Mouse (Mus musculus) C2C12 (cell line): ENCODE results near the gene Slc1a4. TPM values are rescaled to one million over a fixed set of nuclear protein-coding genes. Genes with fewer than 3 reads are reported as not detected.
A peak's percentile ranks its signal among the peaks of the same experiment; 100 is the strongest.

ENCODE experiments used
- H3K27me3 ChIP-seq: one replicate; pipeline ENCODE4 v1.6.1; 2011; ENCODE audit not compliant: control insufficient read depth, insufficient read depth, insufficient read length
- H3K36me3 ChIP-seq: one replicate; pipeline ENCODE4 v1.6.1; 2011; ENCODE audit not compliant: control insufficient read depth, insufficient read depth
- H3K4me3 ChIP-seq: one replicate; pipeline ENCODE4 v1.5.1; 2011; ENCODE audit warnings: mild to moderate bottlenecking, control low read depth; ENCODE audit not compliant: poor library complexity, insufficient read depth, severe bottlenecking
- H3K79me2 ChIP-seq: one replicate; pipeline ENCODE4 v1.6.1; 2011; ENCODE audit not compliant: control insufficient read depth, insufficient read depth
- H3K79me3 ChIP-seq: one replicate; pipeline ENCODE4 v1.6.1; 2011; ENCODE audit warnings: low read depth, control low read depth
- H3ac ChIP-seq: one replicate; pipeline ENCODE3; 2011; ENCODE audit warnings: low read depth; ENCODE audit not compliant: control insufficient read depth, insufficient read length
- CEBPB ChIP-seq: IDR thresholded peaks from one replicate; pipeline ENCODE4 v1.6.1; 2011; ENCODE audit warnings: low read depth, mild to moderate bottlenecking, control low read depth, moderate library complexity
- CTCF ChIP-seq: IDR thresholded peaks from one replicate; pipeline ENCODE4 v1.5.1; 2011; ENCODE audit not compliant: control insufficient read depth, insufficient read depth, insufficient read length
- FOSL1 ChIP-seq: IDR thresholded peaks from one replicate; pipeline ENCODE4 v1.8.0; 2011; ENCODE audit warnings: mild to moderate bottlenecking, low read length; ENCODE audit not compliant: poor library complexity, insufficient read depth, severe bottlenecking
- MAX ChIP-seq: IDR thresholded peaks from one replicate; pipeline ENCODE4 v1.6.1; 2011; ENCODE audit warnings: mild to moderate bottlenecking, control low read depth
- MYOD1 ChIP-seq: IDR thresholded peaks from one replicate; pipeline ENCODE4 v1.6.1; 2011; ENCODE audit warnings: low read depth; ENCODE audit not compliant: control insufficient read depth, insufficient read length
- MYOG ChIP-seq: IDR thresholded peaks from one replicate; pipeline ENCODE4 v1.6.1; 2011; ENCODE audit not compliant: control insufficient read depth, insufficient read length; ENCODE audit errors: extremely low read depth
- USF1 ChIP-seq: IDR thresholded peaks from one replicate; pipeline ENCODE4 v1.6.1; 2011; ENCODE audit warnings: low read depth, mild to moderate bottlenecking, control low read depth, moderate library complexity
- polyA plus RNA-seq: library from polyadenylated mRNA; unstranded; fragments of >200 nt; fragmentation: generic; extraction: Trizol; gene quantifications from one replicate; pipeline ENCODE4 v1.2.1, GENCODE M21; 2012; ENCODE audit warnings: missing spikeins

Slc1a4 gene
- polyA plus RNA-seq, 1 experiment = 19.8 TPM

- Histone ChIP-seq H3K27me3 (no peaks in the 10 kb centered on the region), H3K79me2 (no peaks in the 10 kb centered on the region), H3K4me3 (no peak overlapping the region), H3K79me3 (no peaks in the 10 kb centered on the region), H3K36me3 (no peaks in the 10 kb centered on the region), H3ac (no peak overlapping the region)
- no peak for TF ChIP-seq MYOD1
- no peak for TF ChIP-seq MYOG
- no peak for TF ChIP-seq CEBPB
- no peak for TF ChIP-seq USF1
- no peak for TF ChIP-seq FOSL1
- no peak for TF ChIP-seq CTCF
- no peak for TF ChIP-seq MAX
Measured at GRCm38 (mm10) chr11:20269885-20270284, 62.6 kb downstream of the Slc1a4 start.

GRCm38 (mm10) chr11:20262628-20263380 lies 69.7 kb downstream of the Slc1a4 start:
- Histone ChIP-seq H3K79me2 (no peaks in the 10 kb centered on the region), H3K4me3 (no peak overlapping the region)
- TF ChIP-seq MYOD1 (no peak), USF1 (no peak), CEBPB (no peak), MAX (no peak), CTCF (no peak), FOSL1 (no peak), MYOG (no peak)

GRCm38 (mm10) chr11:20254791-20255190 lies 77.7 kb downstream of the Slc1a4 start:
- H3K27me3 ChIP-seq = no peaks in the 10 kb centered on the region
- TF ChIP-seq MAX (no peak), USF1 (no peak), FOSL1 (no peak), MYOG (no peak), MYOD1 (no peak), CEBPB (no peak), CTCF (no peak)
- peaks cover 1% of the 10 kb centered on the region for H3K79me3 ChIP-seq
- H3ac ChIP-seq = no peak overlapping the region
- H3K4me3 ChIP-seq = no peak overlapping the region
- no peaks in the 10 kb centered on the region for H3K79me2 ChIP-seq
- H3K36me3 ChIP-seq = no peaks in the 10 kb centered on the region

More at GRCm38 (mm10) chr11:20262628-20263380, 69.7 kb downstream of the Slc1a4 start:
- Histone ChIP-seq H3K79me3 (no peaks in the 10 kb centered on the region), H3K36me3 (no peaks in the 10 kb centered on the region), H3K27me3 (no peaks in the 10 kb centered on the region), H3ac (no peak overlapping the region)

- no peak overlapping the region for H3ac ChIP-seq
Measured at GRCm38 (mm10) chr11:20253088-20253487, 79.4 kb downstream of the Slc1a4 start.

More at GRCm38 (mm10) chr11:20253088-20253487, 79.4 kb downstream of the Slc1a4 start:
- H3K79me2 ChIP-seq = peaks cover 11% of the 10 kb centered on the region
- no peaks in the 10 kb centered on the region for H3K36me3 ChIP-seq
- peaks cover 2% of the 10 kb centered on the region for H3K79me3 ChIP-seq
- TF ChIP-seq USF1 (no peak), CTCF (no peak), CEBPB (peak; percentile 86), MAX (no peak), MYOD1 (no peak), MYOG (no peak)
- no peaks in the 10 kb centered on the region for H3K27me3 ChIP-seq
- no peak overlapping the region for H3K4me3 ChIP-seq

Other genes with a start within 250 kb of the Slc1a4 start
- gene Actr2, start 219.8 kb downstream of the Slc1a4 start, polyA plus RNA-seq = 59.5 TPM
- gene Rab1a, start 131.3 kb downstream of the Slc1a4 start, polyA plus RNA-seq = 96.8 TPM
- gene Cep68, start 83.3 kb downstream of the Slc1a4 start, polyA plus RNA-seq = 11.0 TPM
- gene Sertad2, start 210.5 kb upstream of the Slc1a4 start, polyA plus RNA-seq = 15.5 TPM